Mouse (Mus musculus): ENCODE results near the gene 2010109A12Rik. TPM values are rescaled to one million over a fixed set of nuclear protein-coding genes. Genes with fewer than 3 reads are reported as not detected.

2010109A12Rik gene
- under 1 TPM; 0.60 to 0.61 TPM for total RNA-seq (2021)
- long read RNA-seq, experiment 1, partial matches to known transcripts, result 0 of 1 reads
- long read RNA-seq, experiment 1, other reads (novel, unspliced or antisense), result 1 of 1 reads
- long read RNA-seq, experiment 2, result 0 reads

DNA sequence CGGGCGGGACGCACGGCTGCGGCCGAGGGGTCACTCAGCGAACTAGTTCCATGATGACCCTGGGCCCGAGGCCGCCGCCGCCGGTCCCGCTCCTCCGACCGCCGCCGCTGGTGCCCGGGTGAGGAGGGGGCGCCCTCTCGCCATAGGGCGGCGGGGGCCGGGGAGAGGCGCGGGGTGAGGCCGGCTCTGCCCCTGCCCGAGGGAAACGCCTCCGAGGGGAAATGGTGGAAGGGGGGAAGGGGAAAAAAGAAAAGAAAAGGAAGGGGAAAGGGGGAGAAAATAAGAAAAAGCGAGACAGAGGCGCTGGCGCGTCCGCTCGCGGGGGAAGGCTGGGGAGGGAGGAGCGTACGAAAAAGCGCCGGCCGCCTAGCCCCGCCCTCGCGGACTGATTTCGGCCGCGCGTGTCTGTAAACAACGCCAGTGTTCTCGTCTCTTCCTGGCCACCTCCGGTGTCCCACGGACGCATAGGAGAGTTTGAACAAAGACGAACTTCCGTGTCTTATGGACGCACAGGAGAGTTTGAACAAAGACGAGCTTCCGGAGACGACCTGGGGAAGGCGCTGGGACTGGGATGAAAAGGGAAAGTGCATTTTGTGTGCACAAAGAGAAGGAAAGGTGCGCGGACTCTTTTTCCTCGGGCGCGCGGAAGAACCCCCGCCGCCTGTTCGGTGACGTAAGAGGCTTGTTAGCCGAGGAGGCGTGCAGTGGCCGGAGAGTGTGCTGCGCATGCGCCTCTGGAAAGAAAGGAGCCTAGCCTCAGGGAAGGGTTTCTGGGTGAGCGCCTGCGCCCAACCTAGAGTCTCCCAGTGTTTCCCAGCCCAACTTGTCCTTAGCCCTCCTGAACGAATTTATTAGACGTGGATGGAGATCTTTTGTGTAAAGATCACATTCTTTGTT, at the start of gene 2010109A12Rik, which contains the start of gene Ccni:
Gene 2010109A12Rik (plus strand): TSS at position 410 of the 897 bp plus-strand sequence.
Gene Ccni (minus strand): TSS at position 387 of the 897 bp plus-strand sequence.
- peak; percentile 91 to 95 for DNase-seq (ENCODE audit: low spot score in 2 of 2)

DNA sequence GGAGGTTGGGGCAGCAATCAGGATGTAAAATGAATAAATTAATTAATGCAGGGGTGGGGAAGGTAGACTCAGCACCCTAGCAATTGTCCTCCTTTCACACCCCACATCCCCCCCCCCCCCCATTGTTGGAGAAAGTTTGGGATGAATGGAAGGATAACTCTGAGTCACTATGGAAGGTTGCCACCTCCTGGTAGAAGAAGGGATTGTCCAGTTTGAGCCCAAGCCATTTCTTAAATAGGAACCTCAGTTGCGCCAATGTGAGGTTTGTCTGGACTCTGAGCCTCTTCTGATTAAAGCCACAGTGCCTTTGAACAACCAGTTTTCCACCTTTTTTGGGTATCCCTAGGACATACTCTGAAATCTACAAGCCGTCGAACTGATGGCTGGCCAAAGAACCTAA, 42.8 kb upstream of the 2010109A12Rik start:
- peak in 1 of 2 experiments; percentile 52 for DNase-seq (ENCODE audit: low spot score in 2 of 2)

- no peak for DNase-seq (ENCODE audit: low spot score in 2 of 2)
Measured at GRCm38 (mm10) chr5:93167919-93168516, 38.3 kb upstream of the 2010109A12Rik start.

DNA sequence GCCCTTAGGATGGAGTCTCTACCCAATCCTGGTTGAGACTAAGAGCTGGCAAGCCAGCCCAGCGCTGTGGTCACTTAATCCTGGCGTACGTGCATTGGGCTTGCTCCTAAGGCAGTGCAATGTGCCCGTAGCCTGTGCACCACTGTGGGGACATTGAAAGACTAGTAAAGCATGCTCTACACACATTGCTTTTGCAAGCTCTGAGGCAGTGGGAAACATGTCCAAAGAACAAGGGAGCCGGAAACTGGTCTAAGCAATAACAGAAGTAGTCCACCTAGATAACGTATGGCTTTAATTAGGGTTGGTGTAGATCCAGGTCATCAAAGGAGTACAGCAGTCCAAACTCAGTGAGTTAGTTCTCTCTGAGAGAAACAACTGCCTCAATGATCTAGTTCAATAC, 37.7 kb upstream of the 2010109A12Rik start:
- DNase-seq (ENCODE audit: low spot score in 2 of 2), result no peak

DNA sequence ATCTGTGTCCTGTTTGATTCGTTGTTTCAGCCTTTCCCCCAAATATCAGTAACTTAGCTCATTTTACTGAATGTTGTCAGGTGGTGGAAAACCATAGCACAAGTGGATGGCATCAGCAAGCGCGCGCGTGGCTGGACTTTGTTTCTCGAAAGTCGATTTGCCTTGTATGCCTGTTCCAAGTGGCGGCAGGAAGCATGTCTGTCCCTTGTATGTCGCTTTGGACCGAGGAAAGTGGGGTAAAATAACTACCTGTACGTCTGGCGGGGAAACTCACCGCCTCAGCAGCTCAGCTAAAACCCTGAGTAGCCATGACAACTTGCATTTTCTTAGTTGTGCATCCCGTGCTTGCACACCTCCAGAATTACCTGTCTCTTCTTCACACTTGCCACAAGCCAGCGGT, 34.9 kb upstream of the 2010109A12Rik start:
- DNase-seq (ENCODE audit: low spot score in 2 of 2), result no peak

- DNase-seq (ENCODE audit: low spot score in 2 of 2), result no peak
Measured at GRCm38 (mm10) chr5:93172536-93172935, 33.8 kb upstream of the 2010109A12Rik start.

DNA sequence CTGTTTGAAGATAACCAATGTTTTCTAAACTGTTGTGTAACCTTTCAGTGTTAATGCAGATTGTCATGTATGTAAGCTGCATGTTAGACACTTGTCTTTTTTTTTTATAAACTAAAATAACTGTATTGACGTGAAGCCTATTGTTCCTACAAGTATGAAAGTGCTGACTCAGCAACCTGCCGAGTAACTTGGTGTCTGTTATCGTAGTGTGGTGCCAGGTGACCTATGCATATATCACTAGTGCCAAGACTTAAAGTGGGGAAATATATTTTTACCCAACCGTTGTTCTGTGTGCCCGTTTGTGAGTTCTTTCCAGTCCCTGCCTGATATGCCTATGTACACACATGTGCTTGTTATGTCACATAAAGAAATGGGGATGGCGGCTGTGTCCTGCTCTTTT, 31.6 kb upstream of the 2010109A12Rik start:
- DNase-seq (ENCODE audit: low spot score in 2 of 2), result no peak

DNA sequence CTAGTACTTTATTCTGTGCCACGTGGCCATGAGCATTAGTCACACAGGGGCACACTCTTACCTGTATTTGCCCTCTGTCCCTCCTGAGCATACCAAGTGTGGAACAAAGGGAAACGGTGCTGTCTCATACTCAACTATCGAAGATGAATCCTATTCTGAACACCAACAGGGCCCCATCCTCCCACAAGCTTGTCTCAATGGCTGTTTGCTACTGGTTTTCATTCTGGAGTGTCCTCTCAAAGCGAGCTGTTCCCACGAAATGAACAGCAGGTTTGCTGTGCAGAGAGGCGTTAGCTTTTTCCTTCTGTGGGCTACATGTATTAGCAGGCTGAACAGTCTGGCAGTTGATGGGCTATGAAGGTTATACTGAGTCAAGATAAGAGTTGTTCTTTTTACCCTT, 27.7 kb upstream of the 2010109A12Rik start:
- no peak for DNase-seq (ENCODE audit: low spot score in 2 of 2)

DNA sequence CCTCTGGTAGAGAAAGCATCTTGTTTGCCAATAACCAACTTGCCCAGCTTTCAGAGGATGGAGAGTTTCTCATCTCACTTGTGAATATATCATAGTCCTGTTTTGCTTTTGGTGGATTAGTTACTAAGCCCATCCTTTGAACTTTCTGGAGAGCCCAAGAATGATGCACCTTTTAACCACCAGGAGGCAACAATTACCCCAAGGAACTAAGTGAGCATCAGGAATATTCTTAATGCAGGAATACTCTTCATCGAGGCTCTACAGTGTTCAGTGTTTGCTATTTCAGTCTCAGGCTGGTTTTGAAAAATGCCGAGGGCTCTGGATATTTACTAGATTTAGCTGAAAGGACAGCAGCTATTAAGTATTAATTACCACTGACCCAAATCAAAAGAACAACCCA, 26.1 kb upstream of the 2010109A12Rik start:
- DNase-seq (ENCODE audit: low spot score in 2 of 2), result no peak

DNA sequence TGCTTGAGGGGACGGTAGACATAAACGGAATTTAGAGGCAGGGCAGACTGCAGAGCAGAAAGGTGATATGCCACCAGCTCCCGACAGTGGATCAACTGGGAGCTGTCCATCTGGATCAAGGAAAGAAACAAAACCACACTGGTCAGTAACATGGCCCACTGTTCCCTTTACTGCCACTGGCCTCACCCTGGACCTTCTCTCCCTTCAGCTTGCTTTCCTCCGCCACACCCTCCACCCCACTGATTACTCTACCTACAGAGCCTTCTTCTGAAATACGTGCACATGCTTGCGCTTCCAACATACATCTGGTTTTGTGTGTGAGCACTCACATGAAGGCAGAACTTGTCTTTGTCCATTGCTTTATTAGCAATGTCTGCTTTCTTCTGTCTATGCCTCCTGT, 23.0 kb upstream of the 2010109A12Rik start:
- DNase-seq (ENCODE audit: low spot score in 2 of 2), result no peak

- no peak for DNase-seq (ENCODE audit: low spot score in 2 of 2)
Measured at GRCm38 (mm10) chr5:93184548-93184947, 21.8 kb upstream of the 2010109A12Rik start.

- no peak for DNase-seq (ENCODE audit: low spot score in 2 of 2)
Measured at GRCm38 (mm10) chr5:93189607-93190006, 16.7 kb upstream of the 2010109A12Rik start.

DNA sequence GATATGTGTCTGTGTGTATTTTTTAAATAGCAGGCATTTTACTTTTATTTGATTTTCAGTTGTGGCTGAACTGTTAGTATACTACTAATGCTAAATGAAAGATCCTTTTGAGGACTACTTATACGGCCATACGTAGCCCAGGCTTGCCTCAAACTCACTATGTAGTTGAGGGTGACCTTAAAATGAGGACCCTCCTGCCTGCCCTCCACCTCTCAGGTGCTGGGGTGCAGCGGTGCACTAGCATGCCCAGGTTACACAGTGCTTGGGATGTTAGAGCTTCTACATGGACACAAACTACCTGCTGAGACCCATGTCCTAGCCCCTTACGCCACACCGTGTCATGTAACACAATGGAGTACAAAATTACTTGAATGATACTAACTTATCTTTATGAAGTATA, 15.9 kb upstream of the 2010109A12Rik start:
- no peak for DNase-seq (ENCODE audit: low spot score in 2 of 2)

DNA sequence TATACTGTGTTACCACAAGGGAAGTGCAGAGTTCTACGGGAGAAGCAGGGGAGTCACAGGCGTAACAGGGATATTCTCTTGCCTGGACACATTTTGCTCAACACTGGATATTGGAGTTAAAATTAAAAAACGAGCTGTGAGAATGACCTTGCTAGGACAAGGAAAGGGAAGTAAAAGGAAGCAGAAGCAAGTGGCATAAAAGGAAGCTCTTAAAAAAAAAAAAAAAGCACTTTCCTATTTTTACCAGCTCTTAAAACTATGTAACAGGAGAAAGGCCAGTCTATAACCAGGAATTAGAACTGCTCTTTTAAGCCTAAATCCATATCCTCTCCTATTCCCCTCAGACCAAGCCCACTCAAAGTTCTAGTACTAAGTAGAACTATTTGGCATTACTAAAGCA, 8.1 kb upstream of the 2010109A12Rik start:
- no peak for DNase-seq (ENCODE audit: low spot score in 2 of 2)

DNA sequence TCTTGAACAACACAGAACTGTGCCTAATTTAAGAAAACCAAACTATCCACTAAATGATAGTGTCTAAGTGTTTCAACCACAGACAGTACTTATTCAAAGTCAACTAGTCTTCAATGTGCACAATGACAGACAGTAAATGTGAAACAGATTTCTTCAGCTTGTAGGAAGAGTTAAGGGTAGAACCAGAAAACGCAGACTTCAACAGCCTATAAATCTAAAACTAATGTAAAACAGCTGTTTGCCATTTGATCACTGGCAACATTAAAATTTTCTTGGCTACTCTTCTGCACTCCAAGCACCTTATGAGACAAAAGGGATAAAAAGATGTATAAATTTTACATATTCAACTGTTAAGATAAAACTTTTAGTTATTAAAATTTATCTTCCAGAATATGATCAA, 5.1 kb upstream of the 2010109A12Rik start:
- no peak for DNase-seq (ENCODE audit: low spot score in 2 of 2)

DNA sequence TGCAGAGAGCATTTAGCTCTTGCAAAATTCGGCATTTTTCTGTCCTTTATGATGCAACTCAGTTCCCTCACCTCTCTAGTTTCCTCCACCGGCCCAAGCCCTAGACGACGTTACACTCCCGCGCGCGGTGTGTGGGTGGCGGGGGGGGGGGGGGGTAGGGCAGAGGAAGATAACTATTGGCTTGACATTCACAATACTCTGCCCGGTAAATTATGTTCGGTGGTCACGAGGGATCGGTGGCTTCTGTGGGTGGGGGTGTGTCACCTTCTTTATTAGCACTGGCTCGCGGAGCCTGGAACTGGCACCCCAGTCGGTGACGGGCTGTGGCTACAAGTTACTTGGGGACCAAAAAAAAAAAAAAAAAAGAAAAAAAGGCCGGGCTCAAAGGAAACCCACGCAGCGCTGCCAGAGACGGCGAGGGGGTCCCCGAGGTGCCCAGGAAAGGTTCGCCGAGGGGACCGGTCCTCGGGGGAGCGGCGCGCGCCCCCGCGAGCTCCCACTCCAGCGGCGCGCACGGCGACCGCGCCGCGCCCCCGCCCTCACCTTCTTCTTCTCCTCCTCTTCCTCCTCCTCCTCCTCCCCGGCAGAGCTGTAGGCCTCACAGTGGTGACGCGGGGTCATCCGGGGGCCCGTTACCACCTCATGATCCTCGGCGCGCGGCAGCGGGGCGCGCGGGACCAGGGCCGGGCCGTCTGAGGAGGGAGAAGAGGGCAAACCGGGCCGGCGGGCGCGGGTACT, 778 bp upstream of the 2010109A12Rik start:
- DNase-seq (ENCODE audit: low spot score in 2 of 2), result peak in 1 of 2 experiments; percentile 52

- DNase-seq (ENCODE audit: low spot score in 2 of 2), result peak in 1 of 2 experiments; percentile 59
Measured at GRCm38 (mm10) chr5:93207006-93207348, 659 bp downstream of the 2010109A12Rik start.

DNA sequence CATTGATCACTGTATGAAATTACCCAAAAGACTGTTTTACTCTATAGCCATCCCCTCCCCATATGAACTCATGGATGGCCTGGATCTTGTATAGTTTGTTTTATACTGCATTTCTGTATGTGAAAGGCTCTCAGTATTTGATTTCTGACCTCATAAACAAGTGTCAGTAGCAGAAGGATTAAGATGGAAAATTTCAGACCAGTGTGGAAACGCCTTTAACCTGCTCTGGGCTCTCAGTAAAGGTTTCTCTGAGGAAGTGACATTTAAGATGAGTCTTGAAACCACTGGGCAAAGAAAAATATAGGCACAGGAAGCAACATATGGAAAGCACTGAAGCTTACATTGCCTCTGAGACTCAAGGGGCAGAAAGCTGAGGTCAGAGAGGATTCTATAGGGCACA, 1.2 kb downstream of the 2010109A12Rik start:
- DNase-seq (ENCODE audit: low spot score in 2 of 2), result no peak

GRCm38 (mm10) chr5:93218375-93218774, 12.1 kb downstream of the 2010109A12Rik start:
- DNase-seq (ENCODE audit: low spot score in 2 of 2), result no peak

GRCm38 (mm10) chr5:93221661-93222060, 15.3 kb downstream of the 2010109A12Rik start:
- DNase-seq (ENCODE audit: low spot score in 2 of 2), result peak in 1 of 2 experiments; percentile 63

GRCm38 (mm10) chr5:93224549-93224948, 18.2 kb downstream of the 2010109A12Rik start:
- no peak for DNase-seq (ENCODE audit: low spot score in 2 of 2)

GRCm38 (mm10) chr5:93227157-93227556, 20.8 kb downstream of the 2010109A12Rik start:
- DNase-seq (ENCODE audit: low spot score in 2 of 2), result no peak
